Mouse (Mus musculus) CD8-positive naive resting alpha-beta T cell, adult 2 months (primary cell): Measurements from ENCODE around the gene Dcst1.

Source experiments
- DNase-seq, 2 experiments: peaks; one replicate each; pipeline ENCODE4 v3.0.0; 2022; ENCODE audit warnings: low read depth in 2 of 2, low spot score in 2 of 2

Dcst1 gene

DNA sequence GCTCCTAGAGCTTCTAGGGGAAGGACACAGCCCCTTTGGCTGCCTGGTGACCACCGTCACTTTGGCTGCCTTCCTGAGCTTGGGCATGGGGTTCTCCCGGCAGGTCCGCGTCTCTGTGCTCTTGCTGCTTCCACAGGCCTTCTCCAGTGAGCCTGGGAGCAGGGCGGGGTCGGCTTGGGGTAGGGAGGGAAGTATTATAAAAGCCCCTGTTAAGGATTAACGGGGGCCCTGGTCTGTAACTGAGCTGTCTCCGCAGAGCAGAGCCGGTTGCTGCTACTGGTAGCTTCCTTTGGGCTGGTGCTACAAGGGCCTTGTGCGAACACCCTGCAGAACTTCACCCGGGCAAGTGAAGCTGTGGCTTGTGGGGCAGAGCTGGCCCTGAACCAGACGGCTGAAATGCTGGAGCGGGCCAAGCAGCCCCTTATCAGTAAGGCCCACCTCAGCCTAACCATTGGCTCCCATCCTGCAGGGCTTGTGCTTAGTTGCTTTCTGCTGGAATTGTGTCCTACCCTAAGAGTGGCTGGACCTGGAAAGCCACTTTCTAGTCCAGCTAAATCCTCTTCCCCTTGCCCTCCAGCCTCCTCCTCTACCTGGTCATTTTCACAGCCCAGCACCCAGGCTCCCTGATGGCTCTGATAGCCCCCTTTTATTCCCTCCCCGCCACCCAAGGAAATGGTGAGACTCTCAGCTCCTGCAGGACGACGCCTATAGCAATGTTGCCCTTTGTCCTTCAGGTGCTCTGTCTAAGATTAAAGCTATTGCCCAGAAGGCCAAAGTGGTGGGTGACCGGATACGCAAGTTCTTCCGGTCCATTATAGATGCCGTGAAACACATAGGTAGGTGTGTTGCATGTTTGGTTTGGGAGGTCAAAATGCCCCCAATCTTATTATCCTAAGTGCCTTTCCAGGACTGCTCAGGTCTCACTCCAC, 697 bp upstream of the Dcst1 start:
- no peak for DNase-seq

- DNase-seq, result no peak
Measured at GRCm38 (mm10) chr3:89364631-89365030, 422 bp downstream of the Dcst1 start.

DNA sequence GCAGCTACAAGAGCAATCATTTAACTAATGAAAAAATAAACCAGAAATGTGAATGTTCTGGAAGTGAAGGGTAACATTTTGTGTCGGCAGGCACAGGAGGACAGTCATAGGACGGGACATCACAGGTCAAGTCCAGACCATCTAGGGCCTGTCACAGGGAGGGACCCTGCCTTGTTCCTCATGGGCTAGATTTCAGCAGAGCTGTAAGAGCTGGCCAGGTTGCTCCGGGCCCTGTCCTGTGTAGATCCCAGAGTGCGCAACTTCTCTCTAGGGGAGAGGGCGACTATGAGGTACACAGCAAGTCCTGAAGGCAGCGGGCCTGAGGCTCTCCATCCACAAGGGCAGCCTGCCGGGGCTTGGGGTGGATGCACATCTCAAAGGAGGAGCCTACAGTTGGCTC, 3.4 kb downstream of the Dcst1 start, which contains the start of gene Dcst2:
Dcst2 (plus strand) TSS at position 301 of the 400 bp plus-strand sequence.
- DNase-seq, result no peak

DNA sequence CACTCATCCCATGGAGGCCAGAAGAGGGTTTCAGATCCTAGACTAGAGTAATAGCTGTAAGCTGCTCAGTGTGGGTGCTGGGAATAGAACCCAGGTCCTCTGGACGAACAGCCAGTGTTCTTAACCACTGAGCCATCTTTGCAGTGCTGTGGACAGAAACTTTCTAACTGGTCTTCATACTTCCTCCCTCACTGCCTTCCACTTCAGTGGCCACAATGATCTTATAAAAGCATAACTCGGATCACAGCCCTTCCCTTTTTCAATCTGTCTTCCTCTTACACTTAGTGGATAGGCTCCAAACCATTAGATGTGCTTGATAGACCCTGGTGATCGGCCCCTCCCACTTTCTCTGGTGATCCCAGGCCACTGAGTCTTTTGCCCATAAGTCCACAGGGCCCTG, 4.8 kb downstream of the Dcst1 start:
- no peak for DNase-seq

- no peak for DNase-seq
Measured at GRCm38 (mm10) chr3:89359630-89360029, 5.4 kb downstream of the Dcst1 start.

DNA sequence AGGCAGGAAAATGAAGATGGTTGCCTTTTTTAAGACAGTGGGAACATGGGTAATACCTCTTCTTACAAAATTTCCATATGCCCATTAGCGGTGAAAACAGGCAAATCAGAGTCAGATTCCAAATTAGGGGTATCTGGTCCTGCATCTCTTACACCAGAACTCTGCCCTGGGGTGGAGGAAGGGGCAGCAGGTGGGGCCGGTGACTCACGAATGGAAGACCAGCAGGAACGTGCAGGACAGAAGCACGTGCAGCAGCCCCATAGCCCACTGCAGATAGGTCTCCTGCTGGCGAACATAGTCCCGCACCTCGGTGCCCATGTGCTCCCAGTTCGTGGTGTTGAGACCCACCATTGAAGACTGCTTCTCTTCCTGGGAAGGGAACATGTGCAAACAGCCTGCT, 9.0 kb downstream of the Dcst1 start:
- DNase-seq, result no peak

DNA sequence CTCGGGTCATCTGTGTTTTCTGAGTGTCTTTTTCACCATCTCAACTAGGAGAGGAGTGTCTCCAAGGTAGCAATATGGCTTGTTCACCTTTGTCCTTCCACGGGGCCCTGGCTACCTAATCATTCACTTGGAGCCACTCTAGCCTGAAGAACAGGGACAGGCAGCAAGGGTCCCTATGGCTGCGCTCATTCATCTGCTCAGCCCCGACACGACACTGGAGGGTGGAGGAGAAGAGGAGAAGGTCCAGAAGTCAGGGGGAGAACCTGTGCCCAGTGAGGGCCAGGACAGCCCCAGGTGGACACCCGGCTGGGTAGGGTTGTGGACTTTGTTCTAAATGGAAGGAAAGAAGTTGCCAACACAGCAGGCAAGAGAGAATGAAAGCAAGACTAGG, 9.5 kb downstream of the Dcst1 start:
- DNase-seq, result no peak

- DNase-seq, result peak; percentile 76 to 81
Measured at GRCm38 (mm10) chr3:89354816-89355511, 10.1 kb downstream of the Dcst1 start.

GRCm38 (mm10) chr3:89351271-89351670, 13.8 kb downstream of the Dcst1 start:
- no peak for DNase-seq

DNA sequence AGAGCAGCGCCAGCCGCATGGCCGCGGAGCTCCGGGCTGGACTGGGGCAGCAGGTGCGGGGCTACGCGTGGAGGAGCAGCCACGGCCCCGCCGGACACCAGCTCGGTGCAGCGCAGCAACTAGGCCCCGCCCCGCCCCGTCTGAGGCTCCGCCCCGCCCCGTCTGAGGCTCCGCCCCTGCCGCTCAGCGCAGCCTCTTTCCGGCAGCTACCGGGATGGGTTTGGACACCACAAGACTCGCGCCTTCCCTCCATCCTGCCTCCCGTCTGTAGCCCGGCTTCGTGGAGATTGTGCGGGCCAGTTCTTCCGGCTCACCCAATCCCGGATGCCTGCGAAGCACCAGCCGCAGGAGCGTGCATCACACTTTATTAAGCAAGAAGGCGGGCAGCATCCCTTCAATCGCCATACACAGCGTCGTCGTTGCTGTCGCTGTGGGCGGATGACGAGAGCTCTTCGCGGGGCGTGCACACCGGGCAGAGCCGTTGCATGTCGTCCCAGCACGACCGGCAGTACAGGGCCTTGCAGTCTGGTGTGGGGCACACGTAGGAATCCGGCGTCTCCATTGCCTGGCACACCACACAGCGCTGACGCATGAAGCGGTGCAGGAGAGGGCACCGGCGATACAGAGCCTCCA, 15.1 kb downstream of the Dcst1 start, which contains the start of gene Adam15:
Adam15 (minus strand) TSS at position 128 of the 633 bp plus-strand sequence.
- DNase-seq, result peak; percentile 73 to 85

GRCm38 (mm10) chr3:89348911-89349868, 15.9 kb downstream of the Dcst1 start:
- DNase-seq, result no peak

DNA sequence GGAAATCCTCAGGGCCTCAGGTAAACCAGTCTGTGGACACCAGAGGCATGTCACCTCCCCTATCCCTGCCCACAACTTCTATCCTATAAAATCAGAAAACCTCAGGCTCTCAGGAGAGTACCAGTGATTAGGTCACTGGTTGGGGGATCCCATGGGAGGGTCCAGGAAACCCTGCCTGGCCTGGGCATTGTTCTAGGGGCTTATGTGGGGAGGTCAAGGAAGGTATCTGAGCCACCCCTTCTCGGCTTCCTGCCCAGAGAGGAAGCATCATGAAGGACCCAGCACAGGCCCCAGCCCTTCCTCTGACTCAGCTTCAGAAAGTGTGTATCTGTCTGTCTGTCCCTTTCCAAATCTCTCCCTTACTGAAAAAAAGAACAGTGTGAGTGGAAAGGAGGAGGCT, 17.1 kb downstream of the Dcst1 start:
- DNase-seq, result no peak

- DNase-seq, result no peak
Measured at GRCm38 (mm10) chr3:89346815-89347540, 18.1 kb downstream of the Dcst1 start.

- no peak for DNase-seq
Measured at GRCm38 (mm10) chr3:89343279-89343678, 21.8 kb downstream of the Dcst1 start.

GRCm38 (mm10) chr3:89341794-89342193, 23.3 kb downstream of the Dcst1 start:
- no peak for DNase-seq

- peak; percentile 69 to 80 for DNase-seq
Measured at GRCm38 (mm10) chr3:89340465-89340864, 24.6 kb downstream of the Dcst1 start.

DNA sequence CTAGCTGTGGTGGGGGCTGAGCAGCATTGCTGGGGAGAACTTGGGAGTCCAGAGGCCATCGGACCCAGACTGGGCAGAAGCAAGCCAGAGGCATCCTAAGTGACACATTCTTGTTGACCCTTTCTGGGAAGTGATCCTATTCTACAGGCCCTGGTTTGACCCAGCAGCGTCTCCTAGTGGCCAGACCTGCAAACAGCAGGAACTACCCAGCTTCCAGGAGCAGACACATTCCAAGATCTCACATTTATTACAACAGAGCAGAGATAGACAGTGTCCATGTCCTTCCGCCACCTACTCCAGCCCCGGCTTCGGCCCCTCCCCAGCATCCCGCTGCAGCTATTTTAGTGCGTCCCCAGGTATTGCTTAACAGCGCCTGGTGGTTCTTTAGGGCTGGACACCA, 25.6 kb downstream of the Dcst1 start:
- DNase-seq, result peak in 1 of 2 experiments; percentile 54

- DNase-seq, result no peak
Measured at GRCm38 (mm10) chr3:89337721-89338578, 27.1 kb downstream of the Dcst1 start, which contains the start of gene Efna4. TSS of gene Efna4 (minus strand) at chr3:89338028.
